Mouse (Mus musculus) kidney, adult 8-10 months (tissue): Measurements from ENCODE around the gene Gm9045.
"Not testable (repeated sequence)": the region's sequence is repeated elsewhere in the genome, so short reads cannot be mapped to it uniquely, and the experiment has no call there.

Source experiments
- DNase-seq, 2 experiments: peaks; one replicate each; pipeline ENCODE4 v3.0.0; 2022

Gene Gm9045

GRCm38 (mm10) chr10:118337731-118338130 is at the start of gene Gm9045:
Gm9045 (minus strand) TSS chr10:118337831.
- DNase-seq, result not testable (repeated sequence)

- peak; percentile 48 to 73 for DNase-seq
Observed at GRCm38 (mm10) chr10:118370443-118370842, 32.8 kb upstream of the Gm9045 start.

- no peak for DNase-seq
Observed at GRCm38 (mm10) chr10:118369518-118369917, 31.9 kb upstream of the Gm9045 start.

GRCm38 (mm10) chr10:118354005-118354404 is 16.4 kb upstream of the Gm9045 start, which contains the start of gene Gm9049:
Gm9049 (minus strand) TSS chr10:118354105.
- DNase-seq, result not testable (repeated sequence)

- DNase-seq, result not testable (repeated sequence)
Observed at GRCm38 (mm10) chr10:118348579-118348978, 10.9 kb upstream of the Gm9045 start, which contains the start of gene Gm9048. Gm9048 (minus strand) TSS chr10:118348679.

GRCm38 (mm10) chr10:118343155-118343554 is 5.5 kb upstream of the Gm9045 start, which contains the start of gene Gm9046:
Gm9046 (minus strand) TSS chr10:118343255.
- not testable (repeated sequence) for DNase-seq

GRCm38 (mm10) chr10:118332308-118332707 is 5.3 kb downstream of the Gm9045 start, which contains the start of gene Gm9044:
Gm9044 (minus strand) TSS chr10:118332408.
- not testable (repeated sequence) for DNase-seq

GRCm38 (mm10) chr10:118326869-118327268 is 10.8 kb downstream of the Gm9045 start, which contains the start of gene Gm9040:
Gm9040 (minus strand) TSS chr10:118326969.
- not testable (repeated sequence) for DNase-seq

- DNase-seq, result no peak
Observed at GRCm38 (mm10) chr10:118319024-118319423, 18.6 kb downstream of the Gm9045 start.

- not testable (repeated sequence) for DNase-seq
Observed at GRCm38 (mm10) chr10:118302133-118302532, 35.5 kb downstream of the Gm9045 start.

GRCm38 (mm10) chr10:118294938-118295337 is 42.7 kb downstream of the Gm9045 start, which contains the start of gene Iltifb:
Iltifb (minus strand) TSS chr10:118295038.
- no peak for DNase-seq
